Mouse (Mus musculus): ENCODE measurements around the gene Krtcap2. TPM values are rescaled to one million over a fixed set of nuclear protein-coding genes. Genes with fewer than 3 reads are reported as not detected.

Krtcap2 gene
- polyA plus RNA-seq, 1 experiment from 2014 or later, result 205 TPM

- no peaks in the 10 kb centered on the region for H3K36me3 ChIP-seq
- no peak overlapping the region for H3K9ac ChIP-seq (replicated peaks)
- WGBS, result 32% methylated on average over 8 of the region's 8 CpGs
- H3K27ac ChIP-seq, result no peak overlapping the region
- H3K4me2 ChIP-seq (replicated peaks), result peak overlapping the region; percentile 82
- H3K27me3 ChIP-seq, result peaks cover 55% of the 10 kb centered on the region
- peaks cover 33% of the 10 kb centered on the region for H3K4me1 ChIP-seq (replicated peaks)
- ATAC-seq, result no peak
- H3K9me3 ChIP-seq, result no peaks in the 10 kb centered on the region
- peak overlapping the region; percentile 44 for H3K4me3 ChIP-seq (replicated peaks)
Measured at GRCm38 (mm10) chr3:89278643-89279042, 32.9 kb downstream of the Krtcap2 start.

- Histone ChIP-seq H3K4me3 (replicated peaks) (peak overlapping the region; percentile 44), H3K4me2 (replicated peaks) (peak overlapping the region; percentile 82), H3K9ac (replicated peaks) (peak overlapping the region; percentile 61), H3K27ac (peak overlapping the region; percentile 11; the same call in 1 of the 2 replicates), H3K36me3 (no peaks in the 10 kb centered on the region), H3K9me3 (no peaks in the 10 kb centered on the region), H3K4me1 (replicated peaks) (peaks cover 33% of the 10 kb centered on the region), H3K27me3 (peaks cover 55% of the 10 kb centered on the region)
- 2% methylated on average over 35 of the region's 35 CpGs for WGBS
- peak; percentile 62 for ATAC-seq
Measured at GRCm38 (mm10) chr3:89279153-89279890, 33.6 kb downstream of the Krtcap2 start.

- Histone ChIP-seq H3K4me2 (replicated peaks) (peak overlapping the region; percentile 82), H3K27ac (0 out of 2 replicates have a peak overlapping the region, but pooled peaks have one; percentile 11), H3K27me3 (peaks cover 58% of the 10 kb centered on the region), H3K9me3 (no peaks in the 10 kb centered on the region), H3K9ac (replicated peaks) (peak overlapping the region; percentile 61), H3K4me1 (replicated peaks) (peaks cover 33% of the 10 kb centered on the region), H3K4me3 (replicated peaks) (peak overlapping the region; percentile 44), H3K36me3 (no peaks in the 10 kb centered on the region)
- WGBS, result under 1% methylated on average over 29 of the region's 29 CpGs
- ATAC-seq, result peak; percentile 24; the same call in 1 of the 2 replicates
Measured at GRCm38 (mm10) chr3:89280050-89280605, 34.4 kb downstream of the Krtcap2 start.

- under 1% methylated on average over 52 of the region's 52 CpGs for WGBS
Measured at GRCm38 (mm10) chr3:89280606-89281511, 35.1 kb downstream of the Krtcap2 start, which contains the start of gene Efna1. Efna1 (minus strand) TSS chr3:89281142.

GRCm38 (mm10) chr3:89281579-89282290, 36.0 kb downstream of the Krtcap2 start:
- no peak overlapping the region for H3K27ac ChIP-seq
- no peaks in the 10 kb centered on the region for H3K36me3 ChIP-seq
- peaks cover 51% of the 10 kb centered on the region for H3K27me3 ChIP-seq
- peak overlapping the region; percentile 44 for H3K4me3 ChIP-seq (replicated peaks)
- WGBS, result 13% methylated on average over 20 of the region's 20 CpGs
- no peaks in the 10 kb centered on the region for H3K9me3 ChIP-seq
- no peak for ATAC-seq
- H3K9ac ChIP-seq (replicated peaks), result no peak overlapping the region
- peak overlapping the region; percentile 82 for H3K4me2 ChIP-seq (replicated peaks)
- H3K4me1 ChIP-seq (replicated peaks), result peaks cover 33% of the 10 kb centered on the region

More at GRCm38 (mm10) chr3:89280606-89281511, 35.1 kb downstream of the Krtcap2 start, which contains the start of gene Efna1:
- Histone ChIP-seq H3K27me3 (peaks cover 58% of the 10 kb centered on the region), H3K9ac (replicated peaks) (peak within 1 kb of the TSS; percentile 61), H3K9me3 (no peaks in the 10 kb centered on the region), H3K36me3 (no peaks in the 10 kb centered on the region), H3K4me3 (replicated peaks) (peak within 1 kb of the TSS; percentile 44), H3K4me1 (replicated peaks) (peaks cover 33% of the 10 kb centered on the region), H3K4me2 (replicated peaks) (peak within 1 kb of the TSS; percentile 82), H3K27ac (0 out of 2 replicates have a peak within 1 kb of the TSS, but pooled peaks have one; percentile 11)
- peak; percentile 49 for ATAC-seq

GRCm38 (mm10) chr3:89282291-89282643, 36.5 kb downstream of the Krtcap2 start:
- peaks cover 46% of the 10 kb centered on the region for H3K27me3 ChIP-seq
- no peaks in the 10 kb centered on the region for H3K36me3 ChIP-seq
- H3K4me1 ChIP-seq (replicated peaks), result peaks cover 33% of the 10 kb centered on the region
- 24% methylated on average over 4 of the region's 4 CpGs for WGBS
- no peak for ATAC-seq
- no peak overlapping the region for H3K27ac ChIP-seq
- 0 out of 2 replicates have a peak overlapping the region, but pooled peaks have one; percentile 16 for H3K9ac ChIP-seq (replicated peaks)
- no peak overlapping the region for H3K4me2 ChIP-seq (replicated peaks)
- no peaks in the 10 kb centered on the region for H3K9me3 ChIP-seq
- H3K4me3 ChIP-seq (replicated peaks), result no peak overlapping the region

- Histone ChIP-seq H3K4me1 (replicated peaks) (peaks cover 29% of the 10 kb centered on the region), H3K9me3 (no peaks in the 10 kb centered on the region), H3K36me3 (no peaks in the 10 kb centered on the region), H3K27ac (no peak overlapping the region), H3K27me3 (peaks cover 26% of the 10 kb centered on the region), H3K4me2 (replicated peaks) (no peak overlapping the region), H3K4me3 (replicated peaks) (no peak overlapping the region), H3K9ac (replicated peaks) (no peak overlapping the region)
- no peak for ATAC-seq
- 89% methylated on average over 3 of the region's 3 CpGs for WGBS
Measured at GRCm38 (mm10) chr3:89284261-89284660, 38.5 kb downstream of the Krtcap2 start.

GRCm38 (mm10) chr3:89285526-89285925, 39.8 kb downstream of the Krtcap2 start:
- Histone ChIP-seq H3K4me3 (replicated peaks) (no peak overlapping the region), H3K36me3 (no peaks in the 10 kb centered on the region), H3K9me3 (no peaks in the 10 kb centered on the region), H3K27ac (no peak overlapping the region), H3K27me3 (peaks cover 14% of the 10 kb centered on the region), H3K4me1 (replicated peaks) (peaks cover 16% of the 10 kb centered on the region), H3K4me2 (replicated peaks) (no peak overlapping the region), H3K9ac (replicated peaks) (no peak overlapping the region)
- ATAC-seq, result no peak
- WGBS, result 45% methylated on average over 2 of the region's 2 CpGs

GRCm38 (mm10) chr3:89287286-89287685, 41.5 kb downstream of the Krtcap2 start:
- no peak for ATAC-seq
- no peak overlapping the region for H3K27ac ChIP-seq
- H3K36me3 ChIP-seq, result no peaks in the 10 kb centered on the region
- no peak overlapping the region for H3K4me2 ChIP-seq (replicated peaks)
- H3K9ac ChIP-seq (replicated peaks), result no peak overlapping the region
- WGBS, result 71% methylated on average over 5 of the region's 5 CpGs
- H3K4me1 ChIP-seq (replicated peaks), result peaks cover under 1% of the 10 kb centered on the region; the same call in 1 of the 2 replicates
- H3K9me3 ChIP-seq, result no peaks in the 10 kb centered on the region
- no peak overlapping the region for H3K4me3 ChIP-seq (replicated peaks)
- 0 out of 2 replicates have a peak, but pooled peaks cover 3% of the 10 kb centered on the region for H3K27me3 ChIP-seq

- Histone ChIP-seq H3K36me3 (no peaks in the 10 kb centered on the region), H3K9ac (replicated peaks) (no peak overlapping the region), H3K27ac (no peak overlapping the region), H3K4me2 (replicated peaks) (no peak overlapping the region), H3K4me3 (replicated peaks) (no peak overlapping the region), H3K9me3 (no peaks in the 10 kb centered on the region), H3K27me3 (0 out of 2 replicates have a peak, but pooled peaks cover 3% of the 10 kb centered on the region), H3K4me1 (replicated peaks) (no peaks in the 10 kb centered on the region)
- ATAC-seq, result no peak
- WGBS, result 53% methylated on average over 7 of the region's 7 CpGs
Measured at GRCm38 (mm10) chr3:89288503-89288928, 42.8 kb downstream of the Krtcap2 start.

GRCm38 (mm10) chr3:89291874-89292273, 46.1 kb downstream of the Krtcap2 start:
- 84% methylated on average over 10 of the region's 10 CpGs for WGBS
- no peak overlapping the region for H3K27ac ChIP-seq
- H3K27me3 ChIP-seq, result no peaks in the 10 kb centered on the region
- no peaks in the 10 kb centered on the region for H3K9me3 ChIP-seq
- H3K4me3 ChIP-seq (replicated peaks), result no peak overlapping the region
- no peaks in the 10 kb centered on the region for H3K36me3 ChIP-seq
- no peak overlapping the region for H3K4me2 ChIP-seq (replicated peaks)
- ATAC-seq, result no peak
- no peak overlapping the region for H3K9ac ChIP-seq (replicated peaks)
- no peaks in the 10 kb centered on the region for H3K4me1 ChIP-seq (replicated peaks)

Data from midbrain, embryonic 13.5 days (tissue).